Mouse (Mus musculus) layer of hippocampus, postnatal 10 days (tissue): ENCODE results near the gene Naxd. TPM values are rescaled to one million over a fixed set of nuclear protein-coding genes. Genes with fewer than 3 reads are reported as not detected.
"Not testable (repeated sequence)": the region's sequence is repeated elsewhere in the genome, so short reads cannot be mapped to it uniquely, and the experiment has no call there.

Experiments used
- DNase-seq, 2 experiments: peaks; one replicate each; pipeline ENCODE4 v3.0.0; 2021; ENCODE audit warnings: low spot score in 2 of 2
- total RNA-seq, 2 experiments: library from RNA; stranded (reverse); gene quantifications; 2 replicates each; pipeline ENCODE4 v1.2.3; 2021

The Naxd gene
- total RNA-seq, 2 experiments from 2014 or later, result 52.7 to 67.3 TPM

DNA sequence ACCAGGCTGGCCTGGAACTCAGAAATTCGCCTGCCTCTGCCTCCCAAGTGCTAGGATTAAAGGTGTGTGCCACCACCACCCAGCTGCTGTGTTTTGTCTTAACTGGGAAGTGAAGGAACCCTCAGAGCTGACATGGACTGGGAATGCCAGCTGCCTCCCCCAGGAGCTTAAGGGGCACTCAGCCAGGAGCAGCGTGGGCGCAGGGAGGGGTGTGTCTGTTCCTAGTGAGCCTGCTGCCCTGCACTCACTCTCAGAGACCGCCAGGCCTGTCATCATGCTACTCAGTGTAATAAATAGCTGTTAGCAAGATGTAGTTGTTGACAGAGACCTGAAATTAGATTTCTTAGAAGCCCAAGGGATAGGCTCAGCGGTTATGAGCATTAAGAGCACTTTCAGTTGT lies 13.7 kb downstream of the Naxd start:
- DNase-seq, result no peak

DNA sequence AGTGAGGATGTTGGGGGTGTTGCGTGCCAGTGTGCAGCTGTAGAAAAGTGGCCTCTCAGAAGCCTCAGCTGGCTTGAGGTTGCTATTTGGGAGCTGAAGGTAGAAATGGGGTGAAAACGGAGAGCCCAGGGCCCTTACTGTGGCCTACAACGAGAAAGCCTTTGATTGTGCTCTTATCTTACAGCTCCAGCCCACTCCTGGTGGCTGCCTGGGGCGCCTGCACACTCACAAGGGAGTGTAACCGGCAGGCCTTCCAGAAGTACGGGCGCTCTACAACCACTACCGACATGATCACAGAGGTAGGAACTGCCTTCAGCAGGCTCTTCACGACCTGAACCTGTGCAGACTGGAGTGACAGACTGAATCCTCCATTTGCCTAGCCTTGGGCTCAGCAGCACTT lies 15.4 kb downstream of the Naxd start:
- no peak for DNase-seq

GRCm38 (mm10) chr8:11513247-11513646 lies 15.9 kb downstream of the Naxd start:
- DNase-seq, result no peak

GRCm38 (mm10) chr8:11516292-11516691 lies 19.0 kb downstream of the Naxd start:
- no peak for DNase-seq

DNA sequence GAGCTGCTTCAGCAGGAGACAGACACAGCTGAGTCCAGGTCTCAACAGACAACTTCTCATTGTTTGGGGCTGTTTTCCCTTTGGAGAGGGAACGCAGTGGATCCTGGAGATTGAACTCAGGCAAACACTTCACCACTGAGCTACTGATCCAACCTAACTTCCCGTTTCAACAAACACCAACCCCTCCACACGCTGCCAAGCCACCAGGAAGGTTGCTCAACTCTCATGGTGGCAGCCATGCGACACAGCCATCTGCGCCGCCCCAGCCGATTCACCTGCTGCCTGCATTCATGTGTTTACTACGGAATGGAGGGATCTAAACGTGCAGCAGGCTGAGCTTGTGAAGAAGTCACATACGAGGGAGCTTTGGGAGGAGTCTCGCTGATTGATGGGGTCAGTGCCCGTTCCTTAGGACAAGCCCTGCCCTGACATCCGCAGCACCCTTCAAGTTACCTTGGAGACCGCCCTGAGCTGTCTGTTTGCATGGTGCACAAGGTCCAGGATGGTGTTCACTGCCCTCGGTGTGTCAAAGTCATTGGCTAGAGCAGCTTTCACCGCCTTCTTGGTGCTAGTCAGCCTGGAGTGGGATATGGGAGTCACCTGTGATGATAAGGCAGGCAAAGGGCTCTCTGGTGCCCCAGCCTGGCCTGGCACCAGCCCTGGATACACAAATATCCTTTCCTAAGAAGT lies 20.2 kb downstream of the Naxd start:
- DNase-seq, result no peak

DNA sequence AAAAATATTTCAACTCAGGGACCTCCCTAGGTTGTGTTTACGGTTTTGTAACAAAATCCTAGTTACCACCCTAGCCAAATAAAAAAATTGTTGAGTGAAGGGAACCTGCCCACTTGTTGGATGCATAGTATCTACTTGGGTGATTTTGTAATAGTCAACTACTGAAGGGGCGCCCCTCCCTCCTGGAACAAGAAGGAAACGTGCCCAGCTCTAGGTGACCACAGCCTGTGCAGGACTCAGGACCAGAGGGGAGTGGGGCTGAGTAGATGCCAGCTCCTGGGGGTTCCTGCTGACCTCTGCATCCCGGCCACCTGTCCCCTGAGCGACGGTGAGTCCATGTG lies 20.7 kb downstream of the Naxd start:
- DNase-seq, result no peak

- no peak for DNase-seq
Measured at GRCm38 (mm10) chr8:11518676-11519075, 21.4 kb downstream of the Naxd start.

DNA sequence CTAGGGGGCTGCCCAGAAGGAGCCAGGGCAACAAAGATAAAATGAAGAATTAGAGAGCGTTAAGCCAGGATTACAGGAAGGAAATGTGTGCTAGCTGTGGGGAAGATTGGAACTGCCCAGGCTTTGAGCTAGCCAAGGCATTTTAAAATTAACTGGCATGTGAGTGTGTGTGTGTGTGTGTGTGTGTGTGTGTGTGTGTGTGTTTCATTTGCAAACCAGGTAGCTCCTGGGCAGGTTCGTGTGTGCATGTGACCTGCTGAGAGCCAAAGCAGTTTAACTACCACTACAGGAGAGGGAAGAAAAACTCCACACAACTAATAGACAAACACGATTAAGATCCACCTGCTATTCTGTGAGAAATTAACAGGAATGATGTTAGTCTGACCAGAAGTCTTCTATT lies 26.0 kb downstream of the Naxd start:
- no peak for DNase-seq

- DNase-seq, result no peak
Measured at GRCm38 (mm10) chr8:11530155-11530770, 33.0 kb downstream of the Naxd start.

- no peak for DNase-seq
Measured at GRCm38 (mm10) chr8:11530849-11531248, 33.5 kb downstream of the Naxd start.

DNA sequence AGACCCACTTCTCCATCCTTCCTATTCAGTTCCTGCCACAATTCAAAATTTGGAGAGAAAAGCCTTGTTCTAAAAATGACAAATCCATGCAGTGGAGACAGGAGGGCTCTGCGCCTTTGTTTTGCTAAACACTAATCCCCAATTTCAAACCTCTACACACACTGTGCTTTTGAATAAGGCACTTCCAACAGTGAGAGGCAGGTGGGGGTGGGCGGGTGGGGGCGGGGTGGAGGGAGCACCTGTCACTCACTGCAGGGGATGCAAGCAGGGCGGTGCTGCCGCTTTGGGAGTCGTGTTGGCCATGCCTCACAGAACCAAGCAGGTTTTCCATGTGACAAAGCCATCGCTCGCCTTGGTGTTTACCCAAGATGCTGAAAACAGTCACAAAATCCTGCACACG lies 37.2 kb downstream of the Naxd start:
- DNase-seq, result no peak

DNA sequence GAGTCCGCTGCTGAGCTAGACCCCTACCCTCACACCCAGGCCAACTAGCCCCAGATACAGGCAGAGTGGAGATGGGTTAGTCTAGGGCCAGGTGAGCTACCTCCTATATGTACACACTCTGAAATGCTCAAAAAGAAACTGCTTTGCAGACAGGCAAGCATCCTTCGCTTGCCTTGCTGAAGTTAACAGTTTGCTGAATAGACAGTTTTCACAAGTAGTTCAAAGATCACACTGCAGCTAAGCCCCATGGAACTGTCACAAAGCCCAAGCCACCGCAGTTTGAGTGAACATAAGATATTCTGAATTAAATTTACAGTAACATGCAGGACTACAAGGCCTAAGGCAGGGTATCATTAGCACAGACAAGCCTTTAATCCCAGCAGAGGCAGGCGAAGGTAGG lies 41.7 kb downstream of the Naxd start:
- DNase-seq, result no peak

DNA sequence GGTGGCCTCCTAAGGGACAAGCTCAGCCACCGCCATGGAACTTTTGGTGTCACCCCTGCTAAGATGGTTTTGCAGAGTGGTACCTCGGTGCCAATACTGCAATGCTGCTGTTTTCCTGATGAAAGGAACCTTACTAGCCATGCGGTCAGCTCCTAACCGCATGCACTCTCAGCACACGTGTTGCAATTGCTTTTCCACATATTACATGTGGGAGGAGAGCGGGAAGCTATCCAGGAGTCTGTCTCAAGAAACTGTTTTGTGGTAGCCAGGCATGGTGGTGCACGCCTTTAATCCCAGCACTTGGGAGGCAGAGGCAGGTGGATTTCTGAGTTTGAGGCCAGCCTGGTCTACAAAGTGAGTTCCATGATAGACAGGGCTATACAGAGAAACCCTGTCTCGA lies 42.9 kb downstream of the Naxd start:
- no peak for DNase-seq

DNA sequence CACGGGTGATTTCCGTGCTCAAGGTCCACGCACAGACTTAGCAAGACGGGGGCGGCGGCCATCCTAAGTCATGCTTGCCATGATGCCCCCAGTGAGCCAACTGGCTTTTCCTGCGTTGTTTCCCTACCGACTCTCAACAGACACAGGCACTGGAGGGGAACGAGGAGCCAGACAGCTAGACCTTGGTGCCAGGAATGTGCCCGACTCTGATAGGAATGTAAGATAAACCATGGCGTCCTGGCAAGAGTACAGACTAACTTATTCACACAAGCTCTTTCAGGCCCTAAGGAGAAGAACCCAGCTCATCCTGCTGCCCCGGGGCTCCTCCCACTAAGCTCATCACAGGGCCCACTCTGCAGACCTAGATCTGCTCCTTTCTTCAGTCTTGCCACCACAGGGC lies 44.7 kb downstream of the Naxd start:
- DNase-seq, result no peak

GRCm38 (mm10) chr8:11542866-11543265 lies 45.6 kb downstream of the Naxd start:
- no peak for DNase-seq

DNA sequence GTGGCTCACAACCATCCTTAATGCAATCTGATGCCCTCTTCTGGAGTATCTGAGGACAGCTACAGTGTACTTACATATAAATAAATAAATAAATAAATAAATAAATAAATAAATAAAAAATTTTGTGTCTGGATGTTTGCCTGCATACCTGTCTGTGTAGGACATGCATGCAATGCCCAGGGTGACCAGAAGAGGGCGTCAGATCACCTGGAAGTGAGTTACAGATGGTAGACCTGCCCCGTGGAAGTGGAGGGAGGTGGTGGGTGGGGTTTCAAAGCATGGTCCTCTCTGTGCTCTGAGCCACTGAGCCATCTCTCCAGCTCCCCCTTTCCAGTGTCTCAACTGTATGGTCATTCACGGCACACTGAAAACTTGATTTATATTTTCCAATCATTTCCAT lies 47.1 kb downstream of the Naxd start:
- peak; percentile 41 to 48 for DNase-seq

- DNase-seq, result no peak
Measured at GRCm38 (mm10) chr8:11547063-11547462, 49.8 kb downstream of the Naxd start.

- DNase-seq, result peak; percentile 55 to 63
Measured at GRCm38 (mm10) chr8:11549706-11550105, 52.4 kb downstream of the Naxd start.

DNA sequence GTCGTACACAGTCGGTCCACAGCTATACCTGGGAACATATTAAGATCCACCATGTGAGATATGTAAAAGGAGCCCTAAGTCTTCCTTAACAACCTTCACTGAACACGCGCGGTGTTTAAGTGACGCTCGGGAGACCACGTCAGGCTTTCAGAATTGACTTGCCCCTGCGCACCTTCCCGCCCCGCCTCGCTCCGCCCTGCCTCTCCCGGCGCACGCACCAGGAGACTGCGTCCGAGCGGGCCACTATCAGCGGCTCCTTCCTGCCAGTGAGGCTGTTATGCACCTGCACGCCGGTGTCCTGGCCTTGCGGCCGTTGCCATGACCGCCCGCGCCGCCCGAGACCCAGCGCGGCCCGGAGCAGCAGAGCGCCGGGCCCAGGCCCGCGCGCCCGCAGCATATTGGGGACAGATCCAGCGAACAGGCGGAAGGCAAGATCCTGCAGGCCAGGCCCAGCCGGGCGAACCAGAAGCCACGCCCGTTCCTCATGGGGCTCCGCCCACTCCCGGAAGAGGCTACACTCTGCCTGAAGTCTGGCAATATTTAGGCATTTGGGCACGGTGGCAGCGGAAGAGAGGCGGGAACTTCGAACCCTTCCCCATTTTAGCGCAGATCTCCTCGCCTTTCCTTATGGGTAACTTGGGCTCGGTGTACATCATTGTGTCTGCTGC lies 53.1 kb downstream of the Naxd start, which contains the start of gene Cars2:
Gene Cars2, minus strand, starts transcription at position 503 of the 668 bp plus-strand sequence.
- peak; percentile 80 to 89 for DNase-seq

DNA sequence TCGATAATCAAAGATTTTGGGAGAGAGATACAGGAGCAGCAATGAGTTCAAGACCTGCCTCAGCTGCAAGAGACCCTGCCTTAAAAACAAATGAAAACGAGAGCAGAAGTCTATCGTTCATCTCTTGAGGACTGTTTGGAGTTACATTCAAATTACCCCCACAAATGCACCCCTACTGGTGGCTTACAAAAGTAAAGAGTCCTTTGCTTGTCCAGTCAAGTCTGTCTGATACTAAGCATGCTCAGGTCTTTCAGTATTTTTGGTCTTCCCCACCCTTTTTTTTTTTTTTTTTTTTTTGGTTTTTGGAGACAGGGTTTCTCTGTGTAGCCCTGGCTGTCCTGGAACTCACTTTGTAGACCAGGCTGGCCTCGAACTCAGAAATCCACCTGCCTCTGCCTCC lies 54.2 kb downstream of the Naxd start:
- DNase-seq, result not testable (repeated sequence)

- no peak for DNase-seq
Measured at GRCm38 (mm10) chr8:11552390-11552789, 55.1 kb downstream of the Naxd start.
